Mouse (Mus musculus) small intestine, adult 2 months (tissue): ENCODE measurements around the gene Mrps34.

ENCODE experiments used
- CTCF ChIP-seq: fragments of 200-500 bp; IDR thresholded peaks from 2 replicates; pipeline ENCODE4 v1.5.1; 2012; ENCODE audit warnings: low read depth, mild to moderate bottlenecking, control low read depth, inconsistent platforms, low read length, moderate library complexity, mixed read lengths; ENCODE audit not compliant: insufficient replicate concordance, insufficient read length; ENCODE audit errors: extremely low read depth
- POLR2A ChIP-seq: fragments of 200-500 bp; IDR thresholded peaks from 2 replicates; pipeline ENCODE4 v1.6.1; 2012; ENCODE audit warnings: low read depth, mild to moderate bottlenecking, control low read depth, inconsistent platforms, low read length, moderate library complexity

- TF ChIP-seq POLR2A: no peak
- TF ChIP-seq CTCF: no peak
Measured at GRCm38 (mm10) chr17:24865776-24866175, 29.1 kb upstream of the Mrps34 start, which contains the start of gene Igfals.
